Mouse (Mus musculus) heart, embryonic 10.5 days (tissue): ENCODE results near the gene Cd300a. TPM values are rescaled to one million over a fixed set of nuclear protein-coding genes. Genes with fewer than 3 reads are reported as not detected.

ENCODE experiments used
- DNase-seq: peaks from one replicate; pipeline ENCODE4 v3.0.0-alpha.2; 2017; ENCODE audit warnings: low spot score
- H3K27ac ChIP-seq: fragments of 300-500 bp; sonication (generic); 2 replicates; pipeline ENCODE4 v1.5.1; 2016; ENCODE audit warnings: mild to moderate bottlenecking
- H3K27me3 ChIP-seq: fragments of 300-500 bp; sonication (generic); 2 replicates; pipeline ENCODE4 v1.6.1; 2016; ENCODE audit warnings: mild to moderate bottlenecking; ENCODE audit not compliant: poor library complexity, insufficient read depth, severe bottlenecking
- H3K36me3 ChIP-seq: fragments of 300-500 bp; sonication (generic); 2 replicates; pipeline ENCODE4 v1.6.1; 2016; ENCODE audit warnings: mild to moderate bottlenecking, moderate library complexity
- H3K4me1 ChIP-seq: fragments of 300-500 bp; sonication (generic); 2 replicates; pipeline ENCODE4 v1.6.1; 2016; ENCODE audit warnings: mild to moderate bottlenecking
- H3K4me3 ChIP-seq: fragments of 300-500 bp; sonication (generic); 2 replicates; pipeline ENCODE4 v1.5.1; 2016; ENCODE audit warnings: mild to moderate bottlenecking, moderate library complexity
- H3K9me3 ChIP-seq: fragments of 300-500 bp; sonication (generic); 2 replicates; pipeline ENCODE4 v1.6.1; 2016; ENCODE audit warnings: mild to moderate bottlenecking, moderate library complexity
- WGBS: fragments of 180-500 bp; shearing (Covaris S2); methylation state at CpG from one replicate; pipeline ENCODE4 v1.1.7; 2016; 5-methylcytosine and 5-hydroxymethylcytosine counted together
- polyA plus RNA-seq: library from polyadenylated mRNA; unstranded; fragments of >200 nt; fragmentation: Nextera tagmentation; extraction: Ambion mirVana; gene quantifications from 2 replicates; pipeline ENCODE4 v1.2.1, GENCODE M21; 2016

Cd300a gene
- polyA plus RNA-seq, 1 experiment from 2014 or later, result 0.62 TPM

- WGBS, result under 1% methylated on average over 40 of the region's 40 CpGs
- DNase-seq, result peak; percentile 86
- Histone ChIP-seq H3K4me3 (peak overlapping the region; percentile 85), H3K36me3 (peaks cover 9% of the 10 kb centered on the region; the same call in 1 of the 2 replicates), H3K27me3 (peaks cover 4% of the 10 kb centered on the region; the same call in 1 of the 2 replicates), H3K9me3 (no peaks in the 10 kb centered on the region), H3K27ac (peak overlapping the region; percentile 97), H3K4me1 (peaks cover 44% of the 10 kb centered on the region)
Observed at GRCm38 (mm10) chr11:114852311-114853173, 37.3 kb upstream of the Cd300a start.

DNA sequence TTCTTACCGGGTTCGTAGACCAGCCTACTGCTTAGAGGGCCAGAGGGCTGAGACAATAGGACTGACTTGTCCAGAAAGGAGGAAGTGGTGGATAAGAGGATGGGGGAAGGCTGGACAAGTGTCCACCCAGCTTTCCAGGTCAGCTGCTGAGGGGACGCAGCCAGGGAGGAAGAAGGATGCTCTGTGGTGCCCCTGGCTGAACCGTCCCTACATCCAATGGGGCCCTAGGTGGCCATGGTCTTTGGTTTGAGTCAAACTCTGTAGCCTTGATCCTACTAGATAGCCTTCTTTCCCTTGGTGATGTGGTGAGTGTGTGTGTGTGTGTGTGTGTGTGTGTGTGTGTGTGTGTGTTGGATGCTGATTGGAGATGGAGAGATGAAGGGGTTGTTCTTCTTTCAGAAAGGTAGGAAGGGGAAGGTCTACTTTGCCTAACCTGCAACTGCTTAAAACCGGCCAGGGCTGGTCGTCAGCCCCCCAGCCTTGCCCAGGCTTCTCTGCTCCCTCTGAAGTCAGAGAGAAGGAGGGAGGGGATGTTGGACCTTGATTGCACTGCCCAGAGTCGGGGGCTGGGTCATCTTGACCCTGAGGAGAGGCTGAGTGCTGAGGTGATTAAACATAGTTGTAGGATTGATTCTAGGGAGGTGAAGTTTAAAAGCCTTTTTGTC is 36.5 kb upstream of the Cd300a start:
- Histone ChIP-seq H3K27me3 (peaks cover 4% of the 10 kb centered on the region; the same call in 1 of the 2 replicates), H3K4me3 (peak overlapping the region; percentile 85), H3K4me1 (peaks cover 44% of the 10 kb centered on the region), H3K27ac (peak overlapping the region; percentile 97), H3K9me3 (no peaks in the 10 kb centered on the region), H3K36me3 (peaks cover 9% of the 10 kb centered on the region; the same call in 1 of the 2 replicates)
- 4% methylated on average over 7 of the region's 7 CpGs for WGBS
- no peak for DNase-seq

DNA sequence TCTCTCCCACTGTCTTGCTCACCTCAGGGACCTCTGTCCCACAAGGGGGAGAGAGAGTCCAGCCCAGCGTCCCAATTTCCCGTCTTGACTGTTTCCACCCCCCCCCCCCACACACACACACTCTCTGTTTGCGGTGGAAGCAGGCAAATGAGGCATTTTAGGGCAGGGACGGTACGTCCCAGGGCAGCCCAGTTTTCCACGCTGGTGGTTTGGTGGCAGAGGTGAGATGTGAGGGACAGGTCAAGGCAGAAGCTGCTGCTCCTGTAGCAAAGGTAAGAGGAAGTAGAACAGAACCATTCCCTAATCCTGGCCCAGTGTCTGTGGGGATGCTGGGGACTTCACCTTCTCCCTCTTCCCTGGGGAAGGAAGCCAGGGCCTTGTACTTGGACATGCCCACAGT is 35.3 kb upstream of the Cd300a start:
- no peaks in the 10 kb centered on the region for H3K9me3 ChIP-seq
- H3K4me3 ChIP-seq, result no peak overlapping the region
- H3K4me1 ChIP-seq, result peaks cover 39% of the 10 kb centered on the region
- peak overlapping the region; percentile 59 for H3K27ac ChIP-seq
- H3K27me3 ChIP-seq, result no peaks in the 10 kb centered on the region
- no peak for DNase-seq
- H3K36me3 ChIP-seq, result peaks cover 12% of the 10 kb centered on the region; the same call in 1 of the 2 replicates
- WGBS, result 73% methylated on average over 6 of the region's 6 CpGs

GRCm38 (mm10) chr11:114856125-114856524 is 33.7 kb upstream of the Cd300a start:
- Histone ChIP-seq H3K4me1 (peaks cover 24% of the 10 kb centered on the region), H3K9me3 (no peaks in the 10 kb centered on the region), H3K27ac (no peak overlapping the region), H3K4me3 (no peak overlapping the region), H3K27me3 (no peaks in the 10 kb centered on the region), H3K36me3 (peaks cover 12% of the 10 kb centered on the region; the same call in 1 of the 2 replicates)
- WGBS, result 88% methylated on average over 5 of the region's 5 CpGs
- no peak for DNase-seq

- Histone ChIP-seq H3K36me3 (peaks cover 24% of the 10 kb centered on the region), H3K4me1 (peaks cover 4% of the 10 kb centered on the region; the same call in 1 of the 2 replicates), H3K27ac (no peak overlapping the region), H3K27me3 (no peaks in the 10 kb centered on the region), H3K9me3 (no peaks in the 10 kb centered on the region), H3K4me3 (no peak overlapping the region)
- WGBS, result 82% methylated on average over 2 of the region's 2 CpGs
- no peak for DNase-seq
Observed at GRCm38 (mm10) chr11:114858641-114859040, 31.2 kb upstream of the Cd300a start.

DNA sequence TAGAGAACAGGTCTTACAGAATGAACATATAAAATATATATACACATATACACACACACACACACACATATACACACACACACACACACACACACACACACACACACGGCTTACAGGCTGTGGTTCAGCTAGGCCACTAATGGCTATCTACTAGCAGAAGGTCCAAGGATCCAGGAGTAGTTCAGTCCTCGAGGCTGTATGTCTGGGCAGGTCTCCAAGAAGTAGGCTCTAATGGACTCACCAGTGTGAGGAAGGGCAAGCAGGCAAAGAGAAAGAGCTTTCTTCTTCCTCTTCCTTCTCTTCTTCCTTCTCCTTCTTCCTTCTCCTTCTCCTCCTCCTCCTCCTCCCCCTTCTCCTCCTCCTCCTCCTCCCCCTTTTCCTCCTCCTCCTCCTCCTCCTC is 28.8 kb upstream of the Cd300a start:
- Histone ChIP-seq H3K4me1 (peaks cover 9% of the 10 kb centered on the region), H3K9me3 (no peaks in the 10 kb centered on the region), H3K27me3 (no peaks in the 10 kb centered on the region), H3K36me3 (peaks cover 38% of the 10 kb centered on the region), H3K4me3 (no peak overlapping the region), H3K27ac (no peak overlapping the region)
- DNase-seq, result no peak
- 71% methylated on average over 2 of the region's 2 CpGs for WGBS

DNA sequence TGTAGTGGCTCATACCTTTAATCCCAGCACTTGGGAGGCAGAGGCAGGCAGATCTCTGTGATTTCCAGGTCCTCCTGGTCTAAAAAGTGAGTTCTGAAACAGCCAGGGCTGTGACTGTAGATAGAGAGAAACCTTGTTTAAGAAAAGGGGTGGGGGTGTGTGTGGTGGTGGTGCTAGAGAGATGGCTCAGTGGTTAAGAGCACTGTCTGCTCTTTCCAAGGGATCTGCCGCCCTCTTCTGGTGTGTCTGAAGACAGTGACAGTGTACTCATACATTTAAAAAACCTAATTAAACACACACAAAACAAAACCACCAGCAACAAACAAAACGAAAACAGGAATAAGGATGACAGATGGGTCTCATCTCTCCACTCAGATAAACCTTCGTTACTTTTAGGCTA is 27.2 kb upstream of the Cd300a start:
- Histone ChIP-seq H3K9me3 (no peaks in the 10 kb centered on the region), H3K27ac (no peak overlapping the region), H3K27me3 (no peaks in the 10 kb centered on the region), H3K36me3 (peaks cover 36% of the 10 kb centered on the region), H3K4me1 (peaks cover 26% of the 10 kb centered on the region), H3K4me3 (no peak overlapping the region)
- no peak for DNase-seq
- 84% methylated on average over 3 of the region's 3 CpGs for WGBS

DNA sequence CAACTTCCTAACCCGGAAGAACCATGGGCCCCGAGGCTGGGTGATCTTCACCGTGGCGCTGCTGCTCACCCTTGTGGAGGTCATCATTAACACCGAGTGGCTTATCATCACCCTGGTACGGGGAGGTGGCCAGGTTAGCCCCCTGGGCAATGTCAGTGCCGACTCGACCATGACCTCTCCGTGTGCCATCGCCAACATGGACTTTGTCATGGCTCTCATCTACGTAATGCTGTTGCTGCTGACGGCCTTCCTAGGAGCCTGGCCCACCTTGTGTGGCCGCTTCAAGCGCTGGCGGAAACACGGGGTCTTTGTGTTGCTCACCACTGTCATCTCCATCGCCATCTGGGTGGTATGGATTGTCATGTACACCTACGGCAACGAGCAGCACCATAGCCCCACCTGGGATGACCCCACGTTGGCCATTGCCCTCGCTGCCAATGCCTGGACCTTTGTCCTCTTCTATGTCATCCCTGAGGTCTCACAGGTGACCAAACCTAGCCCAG is 25.9 kb upstream of the Cd300a start:
- no peaks in the 10 kb centered on the region for H3K27me3 ChIP-seq
- no peak overlapping the region for H3K4me3 ChIP-seq
- no peak overlapping the region for H3K27ac ChIP-seq
- peaks cover 35% of the 10 kb centered on the region for H3K4me1 ChIP-seq
- 88% methylated on average over 21 of the region's 21 CpGs for WGBS
- peaks cover 45% of the 10 kb centered on the region for H3K36me3 ChIP-seq
- H3K9me3 ChIP-seq, result no peaks in the 10 kb centered on the region
- no peak for DNase-seq

GRCm38 (mm10) chr11:114865999-114866398 is 23.8 kb upstream of the Cd300a start:
- Histone ChIP-seq H3K9me3 (no peaks in the 10 kb centered on the region), H3K36me3 (peaks cover 66% of the 10 kb centered on the region), H3K27me3 (no peaks in the 10 kb centered on the region), H3K4me3 (no peak overlapping the region), H3K4me1 (peaks cover 38% of the 10 kb centered on the region), H3K27ac (peak overlapping the region; percentile 79)
- 74% methylated on average over 5 of the region's 5 CpGs for WGBS
- no peak for DNase-seq

DNA sequence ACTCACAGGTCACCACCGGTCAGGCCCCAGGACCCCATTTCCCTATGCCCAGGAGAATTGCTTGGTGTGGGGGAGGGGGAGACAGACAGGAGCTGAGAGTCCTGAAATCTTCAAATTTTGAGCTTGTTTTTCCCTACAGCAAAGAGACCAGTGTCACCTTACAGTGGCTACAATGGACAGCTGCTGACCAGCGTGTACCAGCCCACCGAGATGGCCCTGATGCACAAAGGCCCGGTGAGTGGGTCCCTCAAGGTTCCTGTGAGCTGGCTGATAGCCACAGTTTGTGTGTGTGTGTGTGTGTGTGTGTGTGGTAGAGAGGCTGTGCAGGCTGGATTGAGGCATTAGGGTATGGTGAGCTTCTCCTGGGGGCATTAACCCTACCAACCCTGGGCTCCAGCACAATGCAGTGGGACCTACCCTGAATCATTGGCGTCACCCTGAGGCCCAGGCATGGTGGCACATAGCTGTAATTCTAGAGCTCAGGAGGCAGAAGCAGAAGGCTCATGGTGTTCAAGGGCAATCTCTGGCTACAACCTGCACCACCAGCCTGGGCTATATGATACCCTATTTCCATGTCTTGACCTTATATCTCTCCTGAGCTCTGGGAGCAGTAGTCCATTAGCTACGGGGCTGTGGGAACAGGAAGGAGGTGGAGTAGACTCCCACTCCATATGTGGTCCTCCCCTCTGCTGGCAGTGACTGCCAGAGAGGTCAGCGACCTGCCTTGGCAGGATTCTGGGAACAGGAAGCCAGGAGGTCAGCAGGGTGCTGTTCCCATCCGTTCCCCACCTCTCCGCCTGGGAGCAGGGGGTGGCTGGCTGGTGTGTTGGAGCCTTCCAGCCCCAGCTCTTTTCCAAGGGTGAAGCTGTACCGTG is 23.1 kb upstream of the Cd300a start:
- Histone ChIP-seq H3K27me3 (no peaks in the 10 kb centered on the region), H3K9me3 (no peaks in the 10 kb centered on the region), H3K36me3 (peaks cover 72% of the 10 kb centered on the region), H3K4me3 (no peak overlapping the region; the same call in 1 of the 2 replicates), H3K27ac (peak overlapping the region; percentile 79), H3K4me1 (peaks cover 38% of the 10 kb centered on the region)
- no peak for DNase-seq
- 42% methylated on average over 10 of the region's 10 CpGs for WGBS

DNA sequence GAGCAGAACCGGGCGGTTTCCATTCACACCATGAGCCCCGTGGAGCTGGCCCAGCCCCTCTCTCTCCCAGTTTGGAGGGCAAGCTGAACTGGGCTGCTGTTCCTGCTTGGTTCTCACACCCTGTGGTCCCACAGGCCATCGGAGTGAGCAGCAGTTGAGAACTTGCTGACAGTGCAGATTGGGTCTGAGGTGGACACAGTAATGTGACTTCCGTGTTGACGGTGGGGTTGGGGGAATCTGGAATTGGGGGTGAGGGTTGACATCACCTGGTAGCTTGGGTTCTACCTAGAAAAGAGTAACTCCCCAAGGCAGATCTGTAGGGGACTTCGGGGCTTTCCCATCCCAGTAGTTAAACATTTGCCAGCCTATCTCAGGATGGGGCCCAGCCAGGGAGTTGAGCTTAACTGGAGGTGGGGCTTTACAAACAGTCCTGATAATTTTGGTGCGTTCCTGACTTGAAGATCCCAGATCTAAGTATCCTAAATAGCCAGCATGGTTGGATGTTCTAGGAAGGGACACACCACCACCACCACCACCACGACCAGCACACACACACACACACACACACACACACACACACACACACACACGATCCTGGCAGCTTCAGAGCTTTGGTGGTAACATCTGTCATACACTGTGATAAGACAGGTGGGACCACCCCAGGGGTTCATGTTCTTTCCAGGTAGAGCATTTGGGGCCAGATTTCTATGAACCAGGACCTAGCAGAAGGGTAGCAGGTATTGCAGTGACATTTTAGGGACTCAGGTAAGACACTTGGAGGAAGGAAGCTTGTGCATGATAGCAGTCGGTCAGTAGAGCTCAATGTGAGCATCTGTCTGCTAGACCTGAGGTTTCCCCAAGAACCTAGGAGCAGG is 22.2 kb upstream of the Cd300a start:
- 46% methylated on average over 11 of the region's 11 CpGs for WGBS
- H3K27me3 ChIP-seq, result no peaks in the 10 kb centered on the region
- peak overlapping the region; percentile 79 for H3K27ac ChIP-seq
- no peaks in the 10 kb centered on the region for H3K9me3 ChIP-seq
- peaks cover 70% of the 10 kb centered on the region for H3K36me3 ChIP-seq
- no peak for DNase-seq
- H3K4me3 ChIP-seq, result no peak overlapping the region; the same call in 1 of the 2 replicates
- peaks cover 42% of the 10 kb centered on the region for H3K4me1 ChIP-seq
